Mouse (Mus musculus) kidney, postnatal 0 days (tissue): Measurements from ENCODE around the gene Orc4. TPM values are rescaled to one million over a fixed set of nuclear protein-coding genes. Genes with fewer than 3 reads are reported as not detected.

Experiments used
- ATAC-seq: fragments of 200-750 bp; cut with Nextera tagmentation; replicated peaks from 2 replicates; pipeline ENCODE4 v1.8.0; 2017; ENCODE audit warnings: low read depth, moderate number of reproducible peaks, moderate TSS enrichment, moderate library complexity; ENCODE audit not compliant: low FRiP score
- DNase-seq: peaks from one replicate; pipeline ENCODE4 v3.0.0-alpha.2; 2016; ENCODE audit warnings: low spot score
- H3K27ac ChIP-seq: fragments of 300-500 bp; sonication (generic); 2 replicates; pipeline ENCODE4 v1.5.1; 2014; ENCODE audit warnings: mild to moderate bottlenecking
- H3K27me3 ChIP-seq: fragments of 300-500 bp; sonication (generic); 2 replicates; pipeline ENCODE4 v1.6.1; 2014; ENCODE audit warnings: low read length, mixed read lengths; ENCODE audit not compliant: insufficient read depth
- H3K36me3 ChIP-seq: fragments of 300-500 bp; sonication (generic); 2 replicates; pipeline ENCODE4 v1.6.1; 2014; ENCODE audit warnings: low read length, mixed read lengths; ENCODE audit not compliant: insufficient read depth
- H3K4me1 ChIP-seq: fragments of 300-500 bp; sonication (generic); replicated peaks from 2 replicates; pipeline ENCODE4 v1.6.1; 2014; ENCODE audit warnings: antibody characterized with exemption, low read length, mixed read lengths; ENCODE audit not compliant: insufficient read depth
- H3K4me2 ChIP-seq: fragments of 300-500 bp; sonication (generic); 2 replicates; pipeline ENCODE4 v1.6.1; 2014; ENCODE audit warnings: mild to moderate bottlenecking, low read length, moderate library complexity, mixed read lengths
- H3K4me3 ChIP-seq: fragments of 300-500 bp; sonication (generic); replicated peaks from 2 replicates; pipeline ENCODE4 v1.5.1; 2014; ENCODE audit warnings: low read depth, low read length
- H3K9ac ChIP-seq: fragments of 300-500 bp; sonication (generic); 2 replicates; pipeline ENCODE4 v1.6.1; 2014; ENCODE audit warnings: low read depth, low read length
- H3K9me3 ChIP-seq: fragments of 300-500 bp; sonication (generic); replicated peaks from 2 replicates; pipeline ENCODE4 v1.6.1; 2016; ENCODE audit warnings: low read length, inconsistent platforms, mixed read lengths
- CTCF ChIP-seq: IDR thresholded peaks from 2 replicates; pipeline ENCODE4 v1.5.1; 2016; ENCODE audit warnings: antibody characterized with exemption, low read depth, mild to moderate bottlenecking, moderate library complexity
- WGBS: fragments of 180-500 bp; shearing (Covaris S2); extraction: QIAGEN DNeasy Blood & Tissue Kit; methylation state at CpG from one replicate; pipeline ENCODE4 v1.1.7; 2014; 5-methylcytosine and 5-hydroxymethylcytosine counted together
- polyA plus RNA-seq: library from polyadenylated mRNA; unstranded; fragments of >200 nt; fragmentation: Nextera tagmentation; extraction: Ambion mirVana; gene quantifications from 2 replicates; pipeline ENCODE4 v1.2.1, GENCODE M21; 2015

Orc4 gene
- polyA plus RNA-seq, 1 experiment from 2014 or later, result 77.3 TPM

DNA sequence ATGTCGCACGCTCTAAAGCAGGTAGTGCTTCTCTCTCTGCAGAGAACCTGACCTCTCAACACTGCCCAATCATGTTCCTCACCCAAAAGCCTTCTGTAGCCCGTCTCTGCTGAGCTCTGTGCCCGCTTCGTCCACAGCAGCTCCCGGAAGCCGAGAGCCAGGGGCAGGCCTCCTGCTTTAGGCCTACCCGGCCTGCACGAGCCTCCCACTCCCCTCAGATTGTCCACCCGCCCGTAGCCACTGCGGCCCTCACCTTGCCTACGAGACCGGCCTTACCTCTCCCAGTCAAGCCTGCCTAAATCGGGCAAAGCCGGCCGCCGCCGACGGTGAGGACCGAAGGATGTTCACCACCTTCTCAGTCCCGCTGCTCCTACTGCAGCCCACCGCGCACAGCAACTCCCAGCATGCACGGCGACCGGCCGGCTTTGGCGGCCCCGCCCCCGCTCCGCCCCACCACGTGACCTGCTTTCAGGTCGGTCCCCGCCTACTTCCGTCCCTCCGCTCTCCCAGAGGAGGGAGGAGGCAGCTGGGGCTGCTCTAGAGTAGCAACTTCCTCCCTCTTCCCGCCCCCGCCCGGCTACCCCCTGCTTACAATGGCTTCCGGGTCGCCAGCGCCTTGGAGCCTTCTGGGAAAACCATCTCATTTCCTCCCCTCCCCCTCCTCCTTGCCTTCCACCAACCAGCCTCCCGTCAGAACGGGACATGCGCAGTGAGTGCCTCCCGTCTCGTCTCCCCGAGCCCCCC, 1.1 kb downstream of the Orc4 start, which contains the start of gene Mbd5:
Gene Mbd5, plus strand, starts transcription at position 668 of the 744 bp plus-strand sequence.
- TF ChIP-seq CTCF, result no peak
- H3K27me3 ChIP-seq, result no peaks in the 10 kb centered on the region
- peak within 1 kb of the TSS; percentile 68 for H3K4me2 ChIP-seq
- no peaks in the 10 kb centered on the region for H3K36me3 ChIP-seq
- H3K4me1 ChIP-seq, result 0 out of 2 replicates have a peak, but pooled peaks cover 6% of the 10 kb centered on the region
- WGBS, result under 1% methylated on average over 44 of the region's 49 CpGs
- peak; percentile 99 for DNase-seq
- H3K9me3 ChIP-seq, result no peaks in the 10 kb centered on the region
- peak within 1 kb of the TSS; percentile 98 for H3K27ac ChIP-seq
- peak within 1 kb of the TSS; percentile 92 for H3K4me3 ChIP-seq
- peak; percentile 100 for ATAC-seq
- H3K9ac ChIP-seq, result peak within 1 kb of the TSS; percentile 92

DNA sequence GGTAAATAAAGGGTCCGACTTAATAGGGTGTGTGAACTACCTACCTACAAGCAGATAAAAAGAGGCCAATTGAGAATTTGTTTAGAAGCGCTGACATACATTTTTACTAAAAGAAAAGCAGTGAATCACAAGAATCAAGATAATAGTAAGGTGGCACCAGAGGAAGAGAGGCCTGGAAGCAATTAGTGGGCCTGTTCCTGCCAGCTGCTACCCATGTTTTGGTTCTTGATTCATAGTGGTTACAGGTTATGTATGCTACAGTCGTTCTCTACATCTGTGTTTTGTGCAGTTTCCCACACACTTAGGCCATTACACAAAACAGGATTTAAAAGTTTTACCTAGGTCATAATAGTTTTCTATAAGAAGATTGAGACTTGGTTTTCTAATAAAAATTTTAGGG, 2.3 kb downstream of the Orc4 start:
- Histone ChIP-seq H3K27ac (no peak overlapping the region), H3K4me2 (peak overlapping the region; percentile 68), H3K9me3 (no peaks in the 10 kb centered on the region), H3K9ac (peak overlapping the region; percentile 92; the same call in 1 of the 2 replicates), H3K4me1 (0 out of 2 replicates have a peak, but pooled peaks cover 6% of the 10 kb centered on the region), H3K27me3 (no peaks in the 10 kb centered on the region), H3K4me3 (peak overlapping the region; percentile 92), H3K36me3 (no peaks in the 10 kb centered on the region)
- ATAC-seq (no peak), DNase-seq (no peak)
- TF ChIP-seq CTCF, result no peak
- WGBS, result 67% methylated on average over 3 of the region's 3 CpGs

DNA sequence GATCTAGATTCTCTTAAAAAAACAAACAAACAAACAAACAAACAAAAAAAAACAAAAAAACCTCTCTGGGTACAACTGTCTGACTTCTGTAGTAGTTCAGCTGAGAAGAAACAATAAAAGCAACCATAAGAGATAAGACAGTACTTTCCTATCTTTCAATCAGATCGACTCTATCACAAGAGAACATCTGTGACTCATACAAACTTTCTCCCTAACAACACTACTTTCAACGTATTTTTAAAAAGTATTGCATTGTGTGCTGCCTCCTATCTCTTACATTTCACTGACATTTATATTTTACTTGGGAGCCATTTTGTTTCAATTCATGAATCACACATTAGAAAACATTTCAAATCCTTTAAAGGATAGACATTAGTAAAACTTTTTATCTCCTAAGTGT, 15.0 kb downstream of the Orc4 start:
- H3K9ac ChIP-seq, result no peak overlapping the region
- peaks cover 7% of the 10 kb centered on the region; the same call in 1 of the 2 replicates for H3K36me3 ChIP-seq
- no peak overlapping the region for H3K27ac ChIP-seq
- ATAC-seq (no peak), DNase-seq (no peak)
- H3K4me2 ChIP-seq, result no peak overlapping the region
- no peak overlapping the region for H3K4me3 ChIP-seq
- H3K27me3 ChIP-seq, result no peaks in the 10 kb centered on the region
- no peaks in the 10 kb centered on the region for H3K4me1 ChIP-seq
- no peak for TF ChIP-seq CTCF
- no peaks in the 10 kb centered on the region for H3K9me3 ChIP-seq
- WGBS, result 87% methylated on average over 2 of the region's 2 CpGs

DNA sequence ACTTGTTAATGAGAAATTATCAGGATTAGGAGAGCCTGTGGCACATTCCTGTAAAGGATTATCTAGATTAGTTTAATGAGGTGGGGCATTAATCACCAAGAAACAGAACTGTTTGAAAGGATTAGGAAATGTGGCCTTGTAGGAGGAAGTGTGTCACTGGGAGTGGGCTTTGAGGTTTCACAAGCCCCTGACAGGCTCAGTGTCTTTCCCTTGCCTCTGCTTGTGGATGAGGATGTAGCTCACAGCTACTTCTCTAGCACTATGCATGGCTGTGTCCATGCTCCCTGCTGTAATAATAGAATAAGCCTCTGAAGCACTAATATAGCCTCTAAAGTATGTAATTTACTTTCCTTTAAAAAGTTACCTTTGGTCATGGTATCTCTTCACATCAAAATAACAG, 34.2 kb downstream of the Orc4 start:
- no peaks in the 10 kb centered on the region for H3K4me1 ChIP-seq
- ATAC-seq, result no peak
- DNase-seq, result no peak
- TF ChIP-seq CTCF, result no peak
- no peak overlapping the region for H3K4me3 ChIP-seq
- no peak overlapping the region for H3K9ac ChIP-seq
- H3K9me3 ChIP-seq, result no peaks in the 10 kb centered on the region
- H3K27ac ChIP-seq, result no peak overlapping the region
- no peak overlapping the region for H3K4me2 ChIP-seq
- peaks cover 8% of the 10 kb centered on the region; the same call in 1 of the 2 replicates for H3K36me3 ChIP-seq
- H3K27me3 ChIP-seq, result no peaks in the 10 kb centered on the region

DNA sequence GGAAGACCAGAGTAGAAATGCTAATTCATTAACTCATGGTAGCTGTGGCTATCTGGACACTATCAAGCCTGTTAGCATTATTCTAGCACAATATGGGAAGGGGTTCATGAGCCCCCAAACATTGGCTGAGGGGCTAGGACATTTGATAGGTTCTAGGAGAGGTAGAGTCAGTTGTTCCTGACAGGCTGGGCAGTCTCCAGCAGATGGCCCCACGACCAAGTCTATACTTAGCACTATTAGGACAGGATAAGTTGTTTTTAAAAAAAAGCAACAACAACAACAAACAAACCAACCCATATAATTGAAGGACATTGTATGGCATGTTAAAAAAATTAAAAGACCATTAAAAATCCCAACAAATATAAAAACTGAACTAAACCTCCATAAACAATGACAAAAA, 35.9 kb downstream of the Orc4 start:
- no peak for ATAC-seq
- Histone ChIP-seq H3K9me3 (no peaks in the 10 kb centered on the region), H3K4me2 (no peak overlapping the region), H3K27ac (no peak overlapping the region), H3K27me3 (no peaks in the 10 kb centered on the region), H3K4me3 (no peak overlapping the region), H3K9ac (no peak overlapping the region), H3K4me1 (no peaks in the 10 kb centered on the region), H3K36me3 (peaks cover 8% of the 10 kb centered on the region; the same call in 1 of the 2 replicates)
- TF ChIP-seq CTCF, result peak; percentile 42
- no peak for DNase-seq
- 66% methylated on average over 1 of the region's 1 CpGs for WGBS

DNA sequence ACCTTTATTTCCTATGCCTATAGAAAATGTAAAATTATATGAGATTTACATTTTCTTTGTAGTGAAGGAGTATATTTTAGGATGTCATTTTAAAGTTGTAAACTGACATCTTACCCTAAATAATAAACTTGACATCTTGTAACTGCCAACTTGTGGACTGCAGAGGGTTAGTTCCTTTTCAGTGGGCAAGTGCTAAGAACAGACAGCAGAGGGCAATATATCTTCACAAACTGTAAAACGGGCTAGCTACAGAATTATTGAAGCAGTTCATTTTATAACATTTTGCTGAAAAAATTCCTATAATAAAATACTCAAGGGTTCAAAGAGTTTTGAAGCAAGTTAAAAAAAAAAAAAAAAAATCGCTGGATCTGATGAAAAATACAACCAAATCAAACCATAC, 41.2 kb downstream of the Orc4 start:
- Histone ChIP-seq H3K36me3 (peaks cover 19% of the 10 kb centered on the region), H3K27ac (no peak overlapping the region), H3K9me3 (no peaks in the 10 kb centered on the region), H3K27me3 (no peaks in the 10 kb centered on the region), H3K4me2 (no peak overlapping the region), H3K9ac (no peak overlapping the region), H3K4me3 (no peak overlapping the region), H3K4me1 (no peaks in the 10 kb centered on the region)
- ATAC-seq (no peak), DNase-seq (peak; percentile 71)
- TF ChIP-seq CTCF, result peak; percentile 70
- WGBS, result 46% methylated on average over 2 of the region's 2 CpGs
